Mouse (Mus musculus) lung, postnatal 25 days (tissue): Measurements from ENCODE around the gene Dbnl.
A peak's percentile ranks its signal among the peaks of the same experiment; 100 is the strongest.
"Not testable (repeated sequence)": the region's sequence is repeated elsewhere in the genome, so short reads cannot be mapped to it uniquely, and the experiment has no call there.

Experiments
- DNase-seq: peaks from one replicate; pipeline ENCODE4 v3.0.0; 2022; ENCODE audit warnings: low spot score

Gene Dbnl

GRCm38 (mm10) chr11:5795706-5796105 is 7.4 kb downstream of the Dbnl start:
- DNase-seq, result no peak

GRCm38 (mm10) chr11:5796939-5797338 is 8.7 kb downstream of the Dbnl start:
- no peak for DNase-seq

GRCm38 (mm10) chr11:5797371-5797770 is 9.1 kb downstream of the Dbnl start:
- no peak for DNase-seq

GRCm38 (mm10) chr11:5797928-5798327 is 9.6 kb downstream of the Dbnl start:
- DNase-seq, result no peak

GRCm38 (mm10) chr11:5799621-5800490 is 11.6 kb downstream of the Dbnl start:
- DNase-seq, result peak; percentile 85

GRCm38 (mm10) chr11:5801511-5801910 is 13.2 kb downstream of the Dbnl start:
- DNase-seq, result no peak

- no peak for DNase-seq
Measured at GRCm38 (mm10) chr11:5802005-5802404, 13.7 kb downstream of the Dbnl start.

GRCm38 (mm10) chr11:5802457-5803217 is 14.3 kb downstream of the Dbnl start:
- DNase-seq, result no peak

GRCm38 (mm10) chr11:5803551-5803981 is 15.3 kb downstream of the Dbnl start, which contains the start of gene Pgam2:
Gene Pgam2, minus strand, starts transcription at chr11:5803733.
- no peak for DNase-seq

GRCm38 (mm10) chr11:5804174-5804573 is 15.9 kb downstream of the Dbnl start:
- DNase-seq, result no peak

- no peak for DNase-seq
Measured at GRCm38 (mm10) chr11:5805711-5806110, 17.4 kb downstream of the Dbnl start.

- DNase-seq, result no peak
Measured at GRCm38 (mm10) chr11:5807956-5808355, 19.7 kb downstream of the Dbnl start.

- DNase-seq, result not testable (repeated sequence)
Measured at GRCm38 (mm10) chr11:5809487-5809886, 21.2 kb downstream of the Dbnl start.

- DNase-seq, result no peak
Measured at GRCm38 (mm10) chr11:5813381-5813780, 25.1 kb downstream of the Dbnl start.

GRCm38 (mm10) chr11:5819223-5819622 is 30.9 kb downstream of the Dbnl start:
- no peak for DNase-seq

- no peak for DNase-seq
Measured at GRCm38 (mm10) chr11:5825432-5825831, 37.1 kb downstream of the Dbnl start.

- no peak for DNase-seq
Measured at GRCm38 (mm10) chr11:5827931-5828330, 39.6 kb downstream of the Dbnl start.

GRCm38 (mm10) chr11:5828509-5829191 is 40.4 kb downstream of the Dbnl start:
- DNase-seq, result no peak

- no peak for DNase-seq
Measured at GRCm38 (mm10) chr11:5829327-5829726, 41.0 kb downstream of the Dbnl start.

GRCm38 (mm10) chr11:5834506-5834905 is 46.2 kb downstream of the Dbnl start:
- no peak for DNase-seq

GRCm38 (mm10) chr11:5835057-5835456 is 46.8 kb downstream of the Dbnl start:
- DNase-seq, result no peak

GRCm38 (mm10) chr11:5836126-5836525 is 47.8 kb downstream of the Dbnl start:
- DNase-seq, result no peak
